Mouse (Mus musculus): ENCODE results near the gene Slf1.

The Slf1 gene

GRCm38 (mm10) chr13:77134931-77135620, at the start of gene Slf1, which contains the start of gene 2210408I21Rik:
Gene Slf1 (minus strand): TSS chr13:77135473.
Gene 2210408I21Rik (plus strand): TSS chr13:77135540.
- peak; percentile 95 for DNase-seq (ENCODE audit: low read depth, low spot score)

DNA sequence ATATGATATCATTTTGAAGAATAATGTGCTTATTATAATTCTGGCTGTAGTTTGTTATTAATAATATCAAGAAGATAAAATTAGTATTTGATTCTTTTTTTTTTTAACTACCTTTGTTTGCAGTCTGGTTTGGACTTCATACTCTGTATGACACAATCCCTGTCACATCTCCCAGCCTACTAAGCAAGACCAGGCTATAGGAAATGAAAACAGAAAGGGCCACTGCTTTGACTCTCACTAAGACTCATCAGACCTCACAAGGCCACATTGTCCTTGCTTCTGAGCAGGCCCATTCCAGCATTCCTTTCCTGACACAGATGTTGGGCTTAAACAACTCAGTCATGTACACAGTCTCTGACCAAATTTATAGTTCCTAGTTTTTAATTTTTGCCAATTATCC, 42.7 kb upstream of the Slf1 start:
- DNase-seq (ENCODE audit: low read depth, low spot score), result no peak

DNA sequence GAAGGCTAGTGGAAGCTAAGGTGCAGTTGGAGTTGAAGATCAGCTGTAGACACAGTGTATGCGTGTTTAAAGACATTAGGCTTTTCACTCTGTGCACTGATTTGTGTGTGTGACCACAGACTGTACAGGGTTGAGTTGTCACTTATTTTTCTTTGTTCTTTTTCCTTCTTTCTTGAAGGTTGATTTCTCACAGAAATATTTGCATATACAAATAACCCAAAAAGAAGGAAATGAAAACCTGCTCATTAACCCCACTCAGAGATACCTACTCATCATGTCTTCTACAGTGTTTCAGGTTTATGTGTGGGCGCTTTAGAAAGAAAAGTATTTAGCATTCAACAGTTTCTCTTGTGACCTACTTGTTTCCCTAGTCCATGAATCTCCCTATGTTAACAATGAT, 5.6 kb upstream of the Slf1 start:
- DNase-seq (ENCODE audit: low read depth, low spot score), result no peak

- DNase-seq (ENCODE audit: low read depth, low spot score), result no peak
These were observed 328 bp upstream of the Slf1 start for GRCm38 (mm10) chr13:77135621-77135981.

- DNase-seq (ENCODE audit: low read depth, low spot score), result no peak
These were observed 4.1 kb downstream of the Slf1 start for GRCm38 (mm10) chr13:77131132-77131531.

- no peak for DNase-seq (ENCODE audit: low read depth, low spot score)
These were observed 7.0 kb downstream of the Slf1 start for GRCm38 (mm10) chr13:77128240-77128639.

DNA sequence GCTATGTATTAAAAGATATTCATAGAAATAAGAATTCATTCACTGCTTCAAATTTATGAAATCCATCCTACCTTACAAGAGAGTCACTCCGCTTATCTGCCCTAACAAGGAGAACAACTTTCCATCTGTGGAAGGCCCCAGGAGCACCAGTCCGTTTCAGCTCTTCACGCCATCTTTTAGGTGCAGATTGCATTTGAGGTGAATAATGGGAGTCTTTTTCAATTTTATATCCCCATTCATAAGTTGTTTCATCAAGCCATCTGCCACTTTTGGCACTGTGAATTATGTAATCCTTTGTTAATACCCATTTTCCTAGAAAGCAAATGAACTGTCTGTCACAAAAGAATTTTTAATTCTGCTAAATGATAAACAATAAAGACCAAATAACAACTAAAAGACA, 10.1 kb downstream of the Slf1 start:
- DNase-seq (ENCODE audit: low read depth, low spot score), result peak; percentile 67

- no peak for DNase-seq (ENCODE audit: low read depth, low spot score)
These were observed 16.6 kb downstream of the Slf1 start for GRCm38 (mm10) chr13:77118695-77119094.

- DNase-seq (ENCODE audit: low read depth, low spot score), result no peak
These were observed 27.5 kb downstream of the Slf1 start for GRCm38 (mm10) chr13:77107734-77108133.

DNA sequence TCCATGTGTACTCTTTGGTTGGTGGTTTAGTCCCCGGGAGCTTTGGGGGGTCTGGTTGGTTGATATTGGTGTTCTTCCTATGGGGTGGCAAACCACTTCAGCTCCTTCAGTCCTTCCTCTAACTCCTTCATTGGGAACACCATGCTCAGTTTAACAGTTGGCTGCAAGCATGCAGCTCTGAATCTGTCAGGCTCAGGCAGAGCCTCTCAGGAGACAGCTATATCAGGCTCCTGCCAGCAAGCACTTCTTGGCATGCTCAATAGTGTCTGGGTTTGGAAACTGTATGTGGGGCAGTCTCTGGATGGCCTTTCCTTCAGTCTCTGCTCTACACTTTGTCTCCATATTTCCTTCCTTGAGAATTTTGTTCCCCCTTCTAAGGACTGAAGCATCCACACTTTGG, 42.4 kb downstream of the Slf1 start:
- peak; percentile 62 for DNase-seq (ENCODE audit: low read depth, low spot score)

DNA sequence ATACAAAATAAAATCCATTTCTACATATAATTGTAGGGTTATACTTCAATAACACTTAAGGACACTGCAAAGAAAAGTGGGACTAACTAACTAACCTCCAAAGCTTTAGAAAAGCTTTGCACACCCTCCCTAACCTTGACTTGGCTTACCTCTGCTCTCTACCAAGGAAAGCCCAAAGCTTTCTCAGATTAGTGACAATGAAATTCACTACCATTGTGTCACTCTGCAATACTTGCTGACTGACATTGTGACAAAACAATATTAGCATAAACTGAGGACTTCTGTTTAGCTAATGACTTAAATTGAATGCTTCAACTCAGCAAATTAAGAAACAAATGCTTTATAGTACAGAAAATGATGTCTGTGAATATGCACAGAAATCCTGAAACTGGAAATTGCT, 63.2 kb downstream of the Slf1 start:
- DNase-seq (ENCODE audit: low read depth, low spot score), result no peak

DNA sequence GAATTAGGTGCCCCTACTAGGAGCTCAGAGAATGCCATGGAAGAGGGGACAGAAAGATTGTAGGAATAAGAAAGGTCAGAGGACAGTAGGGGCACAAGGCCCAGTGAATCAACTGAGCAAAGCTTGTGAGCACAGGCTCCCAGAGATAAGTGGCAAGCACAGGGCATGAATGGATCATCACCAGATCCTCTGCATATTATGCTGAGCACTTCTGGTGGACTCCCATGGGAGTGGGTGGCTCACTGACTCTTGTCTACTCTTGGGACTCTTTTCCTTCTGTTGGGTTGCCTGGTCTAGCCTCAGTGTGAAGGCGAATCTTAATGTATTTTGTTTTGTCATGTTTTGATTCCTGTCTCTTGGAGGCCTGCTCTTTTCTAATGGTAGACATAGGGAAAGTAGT, 66.4 kb downstream of the Slf1 start:
- DNase-seq (ENCODE audit: low read depth, low spot score), result no peak

DNA sequence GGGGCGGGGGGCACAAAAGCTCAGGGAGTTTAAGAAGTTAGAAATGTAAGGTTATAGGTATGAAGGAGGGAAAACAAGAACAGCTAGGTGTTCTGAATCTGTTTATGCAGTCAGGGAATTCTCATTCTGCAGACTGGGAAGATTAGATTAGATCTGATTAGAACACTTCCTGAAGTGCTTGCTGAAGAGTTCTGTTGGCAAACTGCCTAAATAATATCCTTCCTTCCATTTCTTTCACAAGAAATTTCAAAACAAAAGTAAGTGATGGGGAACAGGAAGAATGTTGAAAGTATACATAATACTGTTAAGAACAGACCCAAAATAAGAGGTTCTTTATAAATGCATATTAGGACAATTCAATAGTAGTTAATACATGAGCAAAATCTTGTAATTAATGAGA, 72.1 kb downstream of the Slf1 start:
- no peak for DNase-seq (ENCODE audit: low read depth, low spot score)

DNA sequence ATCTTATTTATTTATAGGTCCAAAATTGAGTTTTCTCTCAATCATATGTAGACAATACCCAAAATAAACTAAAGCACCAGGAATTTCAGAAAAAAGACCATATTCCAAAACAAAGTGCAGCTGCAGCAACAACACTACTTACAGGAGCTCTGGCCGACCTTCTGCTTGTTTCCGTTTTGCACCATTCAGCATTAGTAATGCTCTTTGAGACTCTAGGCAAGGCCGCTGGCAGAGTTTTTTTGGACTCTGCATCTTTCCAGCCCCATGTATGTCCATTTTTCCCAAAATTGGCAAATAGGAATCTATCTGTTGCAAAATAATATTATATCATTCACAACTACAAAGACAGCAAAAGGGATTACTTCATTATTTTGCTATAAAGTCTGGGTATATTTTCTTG, 85.5 kb downstream of the Slf1 start:
- DNase-seq (ENCODE audit: low read depth, low spot score), result no peak

DNA sequence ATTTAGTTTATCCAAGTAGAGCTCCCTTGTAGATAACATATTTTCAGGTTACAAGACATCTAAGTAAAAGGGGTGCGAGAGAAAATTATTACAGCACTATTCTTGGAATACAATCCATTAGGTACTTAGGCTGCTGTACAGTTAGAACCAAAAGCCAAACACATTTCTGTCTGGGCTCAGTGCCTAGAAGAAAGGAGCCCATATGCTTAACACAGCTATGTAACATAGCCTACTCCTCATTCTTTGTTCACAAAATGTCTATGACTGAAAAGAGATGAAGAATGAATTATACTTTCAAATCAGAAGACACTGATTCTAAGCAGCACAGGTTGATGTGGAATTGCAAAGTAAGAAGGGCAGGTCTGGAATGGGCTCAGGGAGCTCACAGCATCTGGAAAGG, 86.8 kb downstream of the Slf1 start:
- DNase-seq (ENCODE audit: low read depth, low spot score), result peak; percentile 92

DNA sequence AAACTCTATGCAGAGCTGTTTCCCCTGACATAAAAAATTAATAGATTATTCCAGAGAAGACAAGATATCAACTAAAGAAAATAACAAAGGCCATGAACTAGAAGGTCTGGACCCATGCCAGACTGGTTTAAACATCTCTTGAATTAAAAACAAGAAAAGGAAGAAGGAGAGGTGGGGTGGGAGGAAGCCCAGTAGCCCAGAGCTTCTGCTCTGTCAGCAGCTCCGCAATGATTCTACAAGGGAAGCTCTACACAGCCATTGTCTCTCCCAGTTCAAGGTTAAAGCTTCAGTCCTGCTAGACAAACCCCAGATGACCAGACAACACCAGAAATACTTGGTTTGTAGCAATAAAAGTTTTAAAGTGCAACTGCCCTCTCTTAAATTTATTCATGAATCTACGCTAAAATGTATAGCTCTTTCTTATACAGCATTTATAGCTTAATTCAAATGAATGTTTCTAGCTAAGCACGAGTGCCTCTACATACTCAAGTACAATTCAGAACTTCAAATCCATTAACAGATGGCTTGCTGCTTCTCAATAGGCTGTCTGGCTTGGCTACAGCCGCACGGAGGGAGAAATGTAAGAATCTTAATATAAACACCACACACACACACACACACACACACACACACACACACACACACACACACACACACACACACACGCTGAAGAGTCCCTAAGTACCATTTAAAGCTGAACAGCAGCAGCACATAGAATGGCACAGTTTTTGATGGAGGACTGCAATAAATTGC, 87.9 kb downstream of the Slf1 start:
- DNase-seq (ENCODE audit: low read depth, low spot score), result peak; percentile 71

- peak; percentile 47 for DNase-seq (ENCODE audit: low read depth, low spot score)
These were observed 88.9 kb downstream of the Slf1 start for GRCm38 (mm10) chr13:77046416-77046815.

- peak; percentile 58 for DNase-seq (ENCODE audit: low read depth, low spot score)
These were observed 89.9 kb downstream of the Slf1 start for GRCm38 (mm10) chr13:77045375-77045774.

- no peak for DNase-seq (ENCODE audit: low read depth, low spot score)
These were observed 91.9 kb downstream of the Slf1 start for GRCm38 (mm10) chr13:77043375-77043774.

- DNase-seq (ENCODE audit: low read depth, low spot score), result no peak
These were observed 105.7 kb downstream of the Slf1 start for GRCm38 (mm10) chr13:77029594-77029993.

- peak; percentile 43 for DNase-seq (ENCODE audit: low read depth, low spot score)
These were observed 116.4 kb downstream of the Slf1 start for GRCm38 (mm10) chr13:77018851-77019250.

DNA sequence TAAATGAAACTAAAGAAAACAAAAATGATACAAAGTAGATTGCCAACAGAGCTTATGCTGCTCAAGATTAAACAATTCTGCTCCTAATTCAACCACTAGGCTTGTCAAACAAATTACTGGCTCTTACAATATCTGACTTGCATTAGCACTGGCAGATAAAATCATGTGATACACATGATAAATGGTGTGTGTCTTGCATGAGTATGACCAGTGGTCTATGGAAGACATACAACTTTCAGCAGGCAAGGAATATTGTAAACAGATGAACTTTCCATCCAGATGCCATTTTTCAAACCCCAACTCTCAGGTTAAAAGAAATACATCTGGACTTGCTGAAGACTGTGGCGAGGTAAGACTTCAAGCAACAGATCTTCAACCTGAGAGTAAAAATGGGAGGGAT, 131.6 kb downstream of the Slf1 start:
- DNase-seq (ENCODE audit: low read depth, low spot score), result no peak

GRCm38 (mm10) chr13:77002628-77003027, 132.6 kb downstream of the Slf1 start:
- DNase-seq (ENCODE audit: low read depth, low spot score), result no peak
